Mouse (Mus musculus): ENCODE data around the gene Notch2. TPM values are rescaled to one million over a fixed set of nuclear protein-coding genes. Genes with fewer than 3 reads are reported as not detected.

Gene Notch2
- polyA plus RNA-seq, 1 experiment, result 14.5 TPM

Other genes starting within 250 kb of the Notch2 start
- 108 and 109 TPM in 2 replicates for gene Pde4dip, start 124.8 kb upstream of the Notch2 start, polyA plus RNA-seq (2012; rRNA removed)
- 63.2 and 65.8 TPM in 2 replicates for gene Sec22b, start 112.3 kb upstream of the Notch2 start, polyA plus RNA-seq (2012; rRNA removed)
- not detected in 2 replicates for gene Adam30, start 147.1 kb downstream of the Notch2 start, polyA plus RNA-seq (2012; rRNA removed)
- gene Reg4, start 208.6 kb downstream of the Notch2 start, polyA plus RNA-seq (2012; rRNA removed), result 0.13 TPM in 1 of 2 replicates, not detected in the other

All from frontal cortex, adult 2 months (tissue).